Mouse (Mus musculus): Measurements from ENCODE around the gene Tor1aip2. TPM values are rescaled to one million over a fixed set of nuclear protein-coding genes. Genes with fewer than 3 reads are reported as not detected.

Gene Tor1aip2
- total RNA-seq, 2 experiments from 2014 or later = 124 to 146 TPM

DNA sequence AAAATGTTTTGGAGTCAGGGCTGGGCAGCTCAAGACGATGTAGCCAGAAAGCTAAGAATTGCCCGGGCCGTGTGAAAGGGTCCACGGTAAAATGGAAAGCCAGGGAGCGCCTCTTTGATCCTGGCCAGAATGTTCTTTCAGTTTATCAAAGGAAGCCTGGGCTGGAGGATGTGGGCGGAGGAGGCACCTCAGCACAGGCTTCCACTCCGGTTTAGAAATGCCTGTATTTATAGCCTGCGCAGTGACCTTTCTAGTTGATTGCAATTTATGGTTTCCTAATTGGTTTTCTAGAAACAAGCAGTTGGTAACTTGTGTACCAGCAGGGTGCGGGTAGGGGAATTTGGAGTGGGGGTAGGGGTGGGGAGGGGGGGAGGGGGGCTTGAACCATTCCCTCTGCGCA lies 73.2 kb downstream of the Tor1aip2 start:
- no peak for DNase-seq

DNA sequence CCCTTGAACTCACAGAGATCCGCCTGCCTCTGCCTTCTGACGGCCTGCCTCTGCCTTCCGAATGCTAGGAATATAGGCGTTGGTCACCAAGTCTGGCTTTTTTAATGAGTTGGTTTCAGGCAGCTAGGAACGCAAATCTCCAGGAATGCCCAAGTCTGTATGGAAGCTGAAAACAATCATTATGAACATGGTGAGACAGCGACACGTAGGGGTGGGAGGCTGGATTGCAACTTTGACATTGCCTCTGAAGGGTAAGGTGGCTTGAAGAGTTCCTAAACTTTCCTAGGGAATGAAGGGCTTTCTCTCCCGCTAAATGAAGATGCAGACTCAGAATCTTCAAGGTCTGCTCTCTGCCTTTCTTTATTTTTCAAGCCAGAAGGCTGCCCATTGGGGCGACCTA lies 75.9 kb downstream of the Tor1aip2 start:
- DNase-seq = no peak

DNA sequence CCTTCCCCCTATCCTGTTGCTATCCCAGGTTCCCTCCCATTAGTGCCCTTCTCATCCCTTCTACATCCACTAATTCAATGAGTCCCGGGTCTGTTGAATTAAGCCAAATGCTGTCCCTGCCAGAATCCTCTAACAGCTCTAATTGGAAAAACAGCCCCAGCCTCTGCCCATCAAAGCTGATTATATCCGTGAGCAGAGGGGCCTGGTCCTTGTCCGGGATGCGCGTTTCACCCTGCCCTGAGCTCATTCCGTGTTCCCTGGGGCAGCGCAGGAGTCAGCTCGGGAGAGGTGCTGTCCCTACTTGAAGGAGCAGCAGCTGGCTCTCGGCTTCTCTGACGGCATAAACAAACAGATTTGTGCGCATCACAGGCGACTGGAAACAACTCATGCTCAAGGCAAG lies 76.5 kb downstream of the Tor1aip2 start:
- no peak for DNase-seq

DNA sequence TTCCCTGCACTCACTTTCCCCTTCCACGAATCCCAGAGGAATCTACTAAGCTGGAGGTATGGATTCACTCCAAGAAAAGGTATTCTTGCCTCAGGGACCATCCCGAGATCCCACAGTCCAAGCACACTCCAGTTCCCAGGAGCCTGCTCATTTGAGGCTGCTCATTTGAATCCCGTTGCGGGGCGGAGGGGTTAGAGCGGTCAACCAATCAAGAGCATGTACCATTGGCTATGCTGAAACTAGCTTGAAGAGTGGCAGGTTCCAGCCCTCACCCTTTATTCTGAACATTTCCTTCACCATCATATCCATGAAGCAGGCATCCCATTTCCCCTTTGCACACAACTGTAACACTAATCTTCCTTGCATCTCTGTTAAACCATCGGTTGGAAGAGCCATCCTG lies 76.9 kb downstream of the Tor1aip2 start:
- DNase-seq = no peak

DNA sequence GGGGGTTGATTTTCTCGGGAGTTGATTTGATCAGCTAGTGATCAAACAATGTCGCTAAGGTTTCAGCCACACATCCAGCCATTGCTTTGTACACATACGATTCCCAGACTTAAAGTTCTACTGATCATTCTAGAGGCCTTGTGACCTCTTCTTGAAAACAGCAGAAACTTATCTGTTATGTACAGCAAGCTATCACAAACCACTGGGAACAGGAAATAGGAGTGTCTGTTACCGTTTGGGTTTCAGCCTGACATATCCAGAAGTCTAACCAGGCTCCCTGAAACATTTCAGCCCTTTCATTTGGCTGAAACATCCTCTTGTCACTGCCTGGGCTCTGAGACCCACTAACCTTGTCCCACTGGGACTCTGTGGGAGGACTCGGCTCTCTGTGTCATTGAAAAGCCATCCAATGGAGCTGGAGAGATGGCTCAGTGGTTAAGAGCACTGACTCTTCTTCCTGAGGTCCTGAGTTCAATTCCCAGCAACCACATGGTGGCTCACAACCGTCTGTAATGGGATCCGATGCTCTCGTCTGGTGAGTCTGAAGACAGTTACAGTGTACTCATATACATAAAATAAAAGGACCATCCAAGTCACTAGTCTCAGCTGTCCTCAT lies 78.8 kb downstream of the Tor1aip2 start:
- no peak for DNase-seq

DNA sequence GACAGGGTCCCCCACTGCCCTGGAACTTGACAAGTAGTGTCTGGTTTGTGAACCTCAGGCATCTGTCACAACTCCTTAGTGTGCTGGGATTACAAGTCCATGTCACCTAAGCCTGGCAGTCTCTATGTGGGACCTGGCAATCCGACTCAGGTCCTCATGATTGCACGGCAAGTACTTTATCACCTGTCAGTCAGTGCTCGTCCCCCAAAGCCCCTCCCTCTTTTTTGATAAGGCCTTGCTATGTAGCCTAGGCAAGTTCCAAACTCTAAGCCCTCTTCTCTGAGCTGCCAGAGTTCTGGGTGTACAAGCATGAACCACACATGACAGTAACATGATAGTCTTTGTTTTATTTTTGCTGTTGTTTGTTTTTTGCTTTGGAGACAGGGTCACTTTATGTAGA lies 81.6 kb downstream of the Tor1aip2 start:
- no peak for DNase-seq

Other genes with a start within 250 kb of the Tor1aip2 start
- 10 to 100 TPM; 55.1 to 60.9 TPM for gene Qsox1, start 222.5 kb upstream of the Tor1aip2 start, total RNA-seq (2021)
- 10 to 100 TPM; 32.3 to 36.0 TPM for gene Cep350, start 62.1 kb upstream of the Tor1aip2 start, total RNA-seq (2021)
- gene Tor1aip1, start 1.1 kb downstream of the Tor1aip2 start, total RNA-seq (2021) = 100 to 1,000 TPM in 1 of 2 experiments, 10 to 100 TPM in 1; 98.4 to 125 TPM
- 1 to 10 TPM; 9.3 to 9.6 TPM for gene Fam163a, start 169.6 kb downstream of the Tor1aip2 start, total RNA-seq (2021)

All from adrenal gland, postnatal 36 days (tissue).